Mouse (Mus musculus) hindbrain, embryonic 13.5 days (tissue): ENCODE measurements at regions not wholly inside any gene's neighbourhood (a gene's known extent, or its start where the extent isn't known, plus 50 kb on each side); places are given as distances from the start of the nearest gene placed in this dataset. TPM values are rescaled to one million over a fixed set of nuclear protein-coding genes. Genes with fewer than 3 reads are reported as not detected.

Experiments
- microRNA-seq: library from miRNA; unstranded; fragments of <30 nt; microRNA quantifications from one replicate; pipeline ENCODE4, GENCODE M21; 2016

Small RNA genes in the stretch of these regions (microRNA-seq; reads per million reads assigned to microRNA genes)
- gene Gm24999 (not detected), gene Gm25000 (not detected)
